Mouse (Mus musculus): Measurements from ENCODE around the gene Mok. TPM values are rescaled to one million over a fixed set of nuclear protein-coding genes. Genes with fewer than 3 reads are reported as not detected.

The Mok gene
- polyA plus RNA-seq, 1 experiment, result 0.35 TPM

- no peaks in the 10 kb centered on the region for H3K27me3 ChIP-seq (ENCODE audit: control insufficient read depth, insufficient read depth, low read length)
- no peak for TF ChIP-seq CTCF (IDR thresholded peaks at IDR 0.05; ENCODE audit: extremely low read depth, insufficient read depth, insufficient read length, insufficient replicate concordance)
- TF ChIP-seq POLR2A (IDR thresholded peaks at IDR 0.05; ENCODE audit: low read depth, low read length), result no peak
- peaks cover 3% of the 10 kb centered on the region; the same call in 1 of the 2 replicates for H3K4me1 ChIP-seq (ENCODE audit: control insufficient read depth, insufficient read depth, insufficient read length)
- 79% methylated on average over 2 of the region's 2 CpGs for WGBS
- H3K36me3 ChIP-seq (ENCODE audit: control insufficient read depth, insufficient read depth, low read length), result no peaks in the 10 kb centered on the region
- DNase-seq (ENCODE audit: low read depth in 1 of 2, low spot score in 2 of 2), result no peak
- H3K4me3 ChIP-seq (ENCODE audit: extremely low read depth, insufficient read depth, insufficient read length), result no peak overlapping the region
- H3K27ac ChIP-seq (ENCODE audit: insufficient read depth, low read length), result no peak overlapping the region
Measured at GRCm38 (mm10) chr12:110762321-110762720, 78.4 kb downstream of the Mok start.

- no peaks in the 10 kb centered on the region for H3K4me1 ChIP-seq (ENCODE audit: control insufficient read depth, insufficient read depth, insufficient read length)
- H3K4me3 ChIP-seq (ENCODE audit: extremely low read depth, insufficient read depth, insufficient read length), result no peak overlapping the region; the same call in 1 of the 2 replicates
- no peaks in the 10 kb centered on the region for H3K27me3 ChIP-seq (ENCODE audit: control insufficient read depth, insufficient read depth, low read length)
- H3K36me3 ChIP-seq (ENCODE audit: control insufficient read depth, insufficient read depth, low read length), result no peaks in the 10 kb centered on the region
- TF ChIP-seq POLR2A (IDR thresholded peaks at IDR 0.05; ENCODE audit: low read depth, low read length) (no peak), CTCF (IDR thresholded peaks at IDR 0.05; ENCODE audit: extremely low read depth, insufficient read depth, insufficient read length, insufficient replicate concordance) (no peak)
- DNase-seq (ENCODE audit: low read depth in 1 of 2, low spot score in 2 of 2), result no peak
- WGBS, result 43% methylated on average over 8 of the region's 8 CpGs
- no peak overlapping the region for H3K27ac ChIP-seq (ENCODE audit: insufficient read depth, low read length)
Measured at GRCm38 (mm10) chr12:110758932-110759331, 81.8 kb downstream of the Mok start.

Other genes with a start within 250 kb of the Mok start
- gene Dync1h1, start 239.5 kb downstream of the Mok start, polyA plus RNA-seq (2012; rRNA removed), result 224 and 235 TPM in 2 replicates
- not detected in 2 replicates for gene 1700001K19Rik, start 158.3 kb downstream of the Mok start, polyA plus RNA-seq (2012; rRNA removed)
- 38.9 and 40.7 TPM in 2 replicates for gene Hsp90aa1, start 138.2 kb downstream of the Mok start, polyA plus RNA-seq (2012; rRNA removed)
- 11.4 and 11.9 TPM in 2 replicates for gene Wdr20, start 103.0 kb downstream of the Mok start, polyA plus RNA-seq (2012; rRNA removed)
- 5.3 and 5.7 TPM in 2 replicates for gene Zfp839, start 9.3 kb upstream of the Mok start, polyA plus RNA-seq (2012; rRNA removed)
- 22.9 and 35.8 TPM in 2 replicates for gene Cinp, start 48.2 kb upstream of the Mok start, polyA plus RNA-seq (2012; rRNA removed)
- 4.0 and 4.1 TPM in 2 replicates for gene Tecpr2, start 48.3 kb upstream of the Mok start, polyA plus RNA-seq (2012; rRNA removed)
- gene Ankrd9, start 138.1 kb upstream of the Mok start, polyA plus RNA-seq (2012; rRNA removed), result 21.0 and 25.6 TPM in 2 replicates
- 7.1 and 7.8 TPM in 2 replicates for gene Rcor1, start 198.4 kb upstream of the Mok start, polyA plus RNA-seq (2012; rRNA removed)

All from spleen, adult 2 months (tissue).